Mouse (Mus musculus) brain, embryonic 18.5 days (tissue): ENCODE results near the gene Foxb2.

Experiments used
- DNase-seq: peaks from one replicate; pipeline ENCODE4 v3.0.0-alpha.2; 2012; ENCODE audit warnings: low read depth, low spot score

The Foxb2 gene

GRCm38 (mm10) chr19:16825228-16825627 lies 48.4 kb downstream of the Foxb2 start:
- DNase-seq: no peak
